Comparison of ENCODE assay signal across 8 mouse cellular contexts in the genomic region with DNA sequence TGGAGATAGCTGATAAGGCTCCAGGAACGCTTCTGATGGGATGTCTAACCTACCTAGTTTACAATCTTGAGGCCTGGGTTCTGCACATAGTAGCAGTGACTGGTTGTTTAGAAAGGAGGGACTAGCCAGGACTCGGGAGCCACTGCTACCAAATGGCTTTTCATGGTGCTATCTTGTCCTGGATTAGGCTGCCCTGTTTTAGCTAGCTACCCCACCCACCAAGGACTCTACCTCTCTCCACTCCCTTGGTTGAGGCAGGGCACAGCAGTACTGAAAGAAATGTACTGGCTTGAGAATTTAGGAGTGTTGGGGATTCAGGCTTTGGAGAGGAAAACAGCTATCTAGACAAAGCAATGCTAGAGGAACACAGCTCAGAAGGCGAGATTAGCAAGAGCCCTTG. TPM values are rescaled to one million over a fixed set of nuclear protein-coding genes. Genes with fewer than 3 reads are reported as not detected.
A peak's percentile ranks its signal among the peaks of the same experiment; 100 is the strongest.
DNase-seq lines count a peak whose midpoint lies in the region; ATAC-seq lines count a peak whose summit lies in the region.
"Had no signal": no experiment of that assay in that cellular context is flagged by ENCODE, and none has a peak within 500 bp of the region (broad histone marks: within the 10 kb centered on the region; RNA-seq: fewer than 3 reads in every experiment).

No protein-coding gene starts in this region.

- 38% methylated on average over 3 of the region's 3 CpGs for WGBS in lung, embryonic 16.5 days
- 49% methylated on average over 3 of the region's 3 CpGs for whole genome bisulfite sequencing in heart, embryonic 15.5 days
- 42% methylated on average over 3 of the region's 3 CpGs for WGBS in liver, embryonic 11.5 days
- 51% methylated on average over 3 of the region's 3 CpGs for WGBS in stomach, embryonic 15.5 days

- peak overlapping the region; percentile 49 for H3K4me3 ChIP-seq in lung, embryonic 16.5 days (ENCODE audit: low read length)
- peak overlapping the region; percentile 62 for H3K4me3 ChIP-seq in heart, embryonic 15.5 days
- peak overlapping the region; percentile 47 for H3K4me3 ChIP-seq in liver, embryonic 11.5 days (ENCODE audit: low read depth, low read length)
- H3K4me3 ChIP-seq in stomach, embryonic 15.5 days (replicated peaks): peak overlapping the region; percentile 54

- H3K9me3 ChIP-seq in lung, embryonic 16.5 days (ENCODE audit: control insufficient read depth, low read length): no peaks in the 10 kb centered on the region
- no peaks in the 10 kb centered on the region for H3K9me3 ChIP-seq in heart, embryonic 15.5 days (replicated peaks)
- no peaks in the 10 kb centered on the region for H3K9me3 ChIP-seq in liver, embryonic 11.5 days (ENCODE audit: control insufficient read depth, low read length)
- no peaks in the 10 kb centered on the region for H3K9me3 ChIP-seq in stomach, embryonic 15.5 days

- H3K4me1 ChIP-seq in lung, embryonic 16.5 days (replicated peaks; ENCODE audit: control insufficient read depth, insufficient read depth, low read length): peaks cover 16% of the 10 kb centered on the region
- H3K4me1 ChIP-seq in heart, embryonic 15.5 days (replicated peaks): peaks cover 48% of the 10 kb centered on the region
- no peaks in the 10 kb centered on the region; the same call in 1 of the 2 replicates for H3K4me1 ChIP-seq in liver, embryonic 11.5 days (replicated peaks; ENCODE audit: control insufficient read depth, insufficient read depth, low read length)
- peaks cover 12% of the 10 kb centered on the region; the same call in 1 of the 2 replicates for H3K4me1 ChIP-seq in stomach, embryonic 15.5 days

- H3K9ac ChIP-seq in lung, embryonic 16.5 days (ENCODE audit: low read length): peak overlapping the region; percentile 63
- peak overlapping the region; percentile 64; the same call in 1 of the 2 replicates for H3K9ac ChIP-seq in heart, embryonic 15.5 days
- H3K9ac ChIP-seq in liver, embryonic 11.5 days (ENCODE audit: low read depth, low read length): no peak overlapping the region
- H3K9ac ChIP-seq in stomach, embryonic 15.5 days: no peak overlapping the region

- peak overlapping the region; percentile 53 for H3K4me2 ChIP-seq in lung, embryonic 16.5 days (ENCODE audit: low read depth, low read length)
- peak overlapping the region; percentile 88 for H3K4me2 ChIP-seq in heart, embryonic 15.5 days
- H3K4me2 ChIP-seq in liver, embryonic 11.5 days: peak overlapping the region; percentile 66
- H3K4me2 ChIP-seq in stomach, embryonic 15.5 days: peak overlapping the region; percentile 82

- DNase-seq in lung, postnatal 25 days (ENCODE audit: low spot score): no peak
- no peak for DNase-seq in liver, embryonic 11.5 days (ENCODE audit: low spot score)
- DNase-seq in layer of hippocampus, adult 9-10 months (ENCODE audit: low spot score): no peak
- no peak for DNase-seq in ovary, postnatal 10 days (ENCODE audit: low spot score)

- no peak overlapping the region for H3K27ac ChIP-seq in lung, embryonic 16.5 days (ENCODE audit: low read length)
- peak overlapping the region; percentile 72; the same call in 1 of the 2 replicates for H3K27ac ChIP-seq in heart, embryonic 15.5 days
- no peak overlapping the region for H3K27ac ChIP-seq in liver, embryonic 11.5 days (ENCODE audit: low read depth, low read length)
- H3K27ac ChIP-seq in stomach, embryonic 15.5 days: 0 out of 2 replicates have a peak overlapping the region, but pooled peaks have one; percentile 14

- no peaks in the 10 kb centered on the region for H3K36me3 ChIP-seq in lung, embryonic 16.5 days (ENCODE audit: control insufficient read depth, insufficient read depth, low read length)
- no peaks in the 10 kb centered on the region for H3K36me3 ChIP-seq in heart, embryonic 15.5 days
- no peaks in the 10 kb centered on the region for H3K36me3 ChIP-seq in liver, embryonic 11.5 days (ENCODE audit: control insufficient read depth, insufficient read depth, low read length)
- no peaks in the 10 kb centered on the region for H3K36me3 ChIP-seq in stomach, embryonic 15.5 days

- no peak for ATAC-seq in lung, embryonic 16.5 days (ENCODE audit: low read depth)
- ATAC-seq in heart, embryonic 15.5 days (replicated peaks; ENCODE audit: insufficient number of reproducible peaks, insufficient read depth, low FRiP score, low read depth): no peak
- ATAC-seq in liver, embryonic 11.5 days (replicated peaks; ENCODE audit: low FRiP score): no peak
- no peak for ATAC-seq in stomach, embryonic 15.5 days (ENCODE audit: insufficient read depth, low FRiP score, low read depth)

- H3K27me3 ChIP-seq in lung, embryonic 16.5 days (ENCODE audit: control insufficient read depth, insufficient read depth, low read depth, low read length): no peaks in the 10 kb centered on the region
- no peaks in the 10 kb centered on the region for H3K27me3 ChIP-seq in heart, embryonic 15.5 days
- H3K27me3 ChIP-seq in liver, embryonic 11.5 days (replicated peaks; ENCODE audit: control insufficient read depth, insufficient read depth, low read length): peaks cover 10% of the 10 kb centered on the region
- no peaks in the 10 kb centered on the region for H3K27me3 ChIP-seq in stomach, embryonic 15.5 days (replicated peaks)

RNA-seq across cellular contexts. Expression of a gene that starts 57.0 kb away (rescaled TPM):
- polyA plus RNA-seq in lung, embryonic 16.5 days (2015; fragmentation: Nextera tagmentation; extraction: Ambion mirVana): 0.20 TPM in 1 of 2 replicates, not detected in the other
- polyA plus RNA-seq in heart, embryonic 15.5 days (2015; fragmentation: Nextera tagmentation; extraction: Ambion mirVana): not detected in 2 replicates
- 0.15 TPM in 1 of 2 replicates, not detected in the other for polyA plus RNA-seq in liver, embryonic 11.5 days (2014; fragmentation: Nextera tagmentation; extraction: Ambion mirVana)
- polyA plus RNA-seq in stomach, embryonic 15.5 days (2015; fragmentation: Nextera tagmentation; extraction: Ambion mirVana): 0.86 and 1.2 TPM in 2 replicates
- polyA plus RNA-seq: large intestine, adult 2 months had no signal

Comparison
In these comparisons a context has a peak if more than half of its experiments do, and no peak if none do; other contexts are left out.
1. H3K27ac ChIP-seq: peak in heart, embryonic 15.5 days (single experiment) and stomach, embryonic 15.5 days (single experiment); none in lung, embryonic 16.5 days (single experiment) and liver, embryonic 11.5 days (single experiment).
2. H3K9ac ChIP-seq: peak in lung, embryonic 16.5 days (single experiment) and heart, embryonic 15.5 days (single experiment); none in liver, embryonic 11.5 days (single experiment) and stomach, embryonic 15.5 days (single experiment).
3. Peak in every context shown above with its lines, with median percentiles within 50 percentile points of each other: H3K4me2 ChIP-seq and H3K4me3 ChIP-seq.